Mouse (Mus musculus) left cerebral cortex, postnatal 25 days (tissue): ENCODE measurements at regions not wholly inside any gene's neighbourhood (a gene's known extent, or its start where the extent isn't known, plus 50 kb on each side); places are given as distances from the start of the nearest gene placed in this dataset.
A peak's percentile ranks its signal among the peaks of the same experiment; 100 is the strongest.

Experiments used
- DNase-seq, 2 experiments: peaks; one replicate each; pipeline ENCODE4 v3.0.0; 2022; ENCODE audit warnings: low spot score in 2 of 2, mixed read lengths in 1 of 2
- intact Hi-C: fragments of 180-260 bp; cut with DNase I; formaldehyde crosslinking; loops from one replicate; pipeline ENCODE4 v1.15.1; 2025

- intact Hi-C loops = no loop called here
- no peak for DNase-seq
Observed at GRCm38 (mm10) chr6:15865271-15865670, 144.8 kb downstream of the Mdfic start.

DNA sequence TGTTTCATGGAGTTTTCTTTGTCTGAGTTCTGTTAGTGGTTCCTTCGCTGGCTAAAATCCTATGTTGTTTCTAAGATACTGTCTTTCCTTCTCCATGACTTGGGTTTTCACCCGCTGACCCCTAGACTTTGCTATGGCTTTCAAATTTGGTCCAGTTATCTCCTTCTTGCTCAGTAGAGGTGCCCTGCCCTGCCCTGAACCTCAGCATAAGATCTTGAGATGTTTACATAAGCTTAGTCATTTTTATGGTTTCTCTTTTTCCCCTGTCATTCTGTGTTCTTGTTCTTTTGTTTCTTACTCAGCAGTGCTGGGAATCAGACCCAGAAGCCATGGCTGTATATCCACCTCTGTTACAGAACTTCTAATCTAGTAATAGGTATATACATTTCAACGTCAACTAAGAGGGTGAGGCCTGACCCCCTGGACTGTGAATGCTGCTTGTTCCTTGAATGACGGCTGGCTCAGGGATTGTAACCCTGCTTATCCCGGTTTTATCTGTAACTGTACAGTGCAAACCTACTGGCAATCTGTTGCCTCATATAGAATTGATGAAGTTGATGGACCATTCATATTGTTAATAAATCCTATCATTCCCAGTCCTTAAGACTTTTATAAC, 161.9 kb downstream of the Mdfic start:
- DNase-seq = no peak
- intact Hi-C loops = no loop called here

DNA sequence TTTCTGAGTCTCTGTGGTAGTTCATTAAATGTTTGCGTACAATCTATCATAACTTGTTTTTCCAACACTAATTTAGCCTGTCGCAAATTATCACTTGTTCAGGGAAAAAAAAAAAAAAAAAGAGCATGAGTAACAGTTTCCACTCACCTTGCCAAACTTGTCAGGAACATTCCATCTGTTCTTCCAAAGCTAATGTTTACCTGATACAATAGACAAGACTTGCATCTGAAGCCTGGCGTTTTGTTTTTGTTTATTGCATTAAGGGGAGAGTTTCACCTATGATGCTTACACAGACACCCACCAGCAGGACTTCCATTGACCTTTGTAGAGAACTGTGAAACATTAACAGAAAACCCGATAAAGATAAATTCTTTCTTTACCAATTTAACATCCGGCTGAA, 172.6 kb downstream of the Mdfic start:
- no peak for DNase-seq
- intact Hi-C loops = no loop called here

- intact Hi-C loops = no loop called here
Observed at GRCm38 (mm10) chr6:15900495-15900894, 180.0 kb downstream of the Mdfic start.

DNA sequence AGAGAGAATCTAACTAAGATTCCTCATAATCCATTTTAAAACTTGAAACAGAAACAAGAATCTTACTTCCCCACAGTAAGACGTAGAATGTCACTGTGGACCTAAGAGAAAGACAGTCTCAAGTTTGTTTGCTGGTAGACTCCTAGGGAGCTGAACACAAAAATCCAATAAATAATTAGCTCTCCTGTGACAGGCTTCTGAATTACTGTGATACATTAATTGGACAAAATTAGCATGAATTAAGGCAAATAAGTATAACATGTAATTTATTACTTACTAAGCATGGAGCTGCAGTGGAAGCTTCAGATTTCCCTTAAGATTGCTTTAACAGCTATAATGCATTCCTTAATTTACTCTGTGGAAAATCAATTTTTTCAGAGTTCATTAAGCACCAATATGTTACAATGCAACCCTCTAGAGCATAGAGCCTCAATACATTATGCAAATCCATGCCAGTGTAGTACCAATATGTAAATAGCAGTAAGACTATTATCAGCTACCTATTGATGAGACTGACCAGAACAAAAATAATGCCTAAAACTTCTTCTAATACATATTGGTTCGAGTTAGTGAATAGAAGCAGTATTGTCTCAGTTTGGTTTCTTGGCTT, 182.3 kb downstream of the Mdfic start:
- intact Hi-C loops = no loop called here
- no peak for DNase-seq

More at GRCm38 (mm10) chr6:15900495-15900894, 180.0 kb downstream of the Mdfic start:
- DNase-seq = no peak

DNA sequence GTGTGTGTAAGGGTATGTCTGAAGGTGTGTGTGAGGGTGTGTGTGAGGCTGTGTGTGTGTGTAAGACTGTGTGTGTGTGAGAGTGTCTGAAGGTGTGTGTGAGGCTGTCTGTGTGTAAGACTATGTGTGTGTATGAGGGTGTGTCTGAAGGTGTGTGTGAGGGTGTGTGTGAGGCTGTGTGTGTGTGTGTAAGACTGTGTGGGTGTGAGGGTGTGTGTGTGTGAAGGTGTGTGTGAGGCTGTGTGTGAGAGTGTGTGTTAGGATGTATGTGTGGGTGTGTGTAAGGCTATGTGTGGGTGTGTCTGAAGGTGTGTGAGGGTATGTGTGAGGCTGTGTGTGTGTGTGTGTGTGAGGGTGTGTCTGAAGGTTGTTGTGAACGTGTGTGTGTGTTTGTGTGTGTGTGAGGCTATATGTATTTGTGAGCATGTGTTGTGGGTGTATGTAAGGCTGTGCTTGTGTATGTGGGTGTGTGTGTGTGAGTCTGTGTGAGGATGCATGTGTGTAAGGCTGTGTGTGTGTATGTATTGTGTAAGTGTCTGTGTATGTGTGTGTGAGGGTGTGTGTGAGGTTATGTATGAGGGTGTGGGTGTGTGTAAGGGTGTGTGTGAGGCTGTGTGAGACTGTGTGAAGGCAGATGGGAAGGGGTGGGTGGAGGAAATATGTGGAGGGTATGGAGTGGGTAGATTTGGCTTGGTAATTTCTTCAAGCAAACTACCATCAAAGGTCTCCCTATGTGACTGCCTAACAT, 190.1 kb downstream of the Mdfic start:
- intact Hi-C loops = no loop called here
- no peak for DNase-seq

- intact Hi-C loops = no loop called here
Observed at GRCm38 (mm10) chr6:15929650-15930049, 209.2 kb downstream of the Mdfic start.

DNA sequence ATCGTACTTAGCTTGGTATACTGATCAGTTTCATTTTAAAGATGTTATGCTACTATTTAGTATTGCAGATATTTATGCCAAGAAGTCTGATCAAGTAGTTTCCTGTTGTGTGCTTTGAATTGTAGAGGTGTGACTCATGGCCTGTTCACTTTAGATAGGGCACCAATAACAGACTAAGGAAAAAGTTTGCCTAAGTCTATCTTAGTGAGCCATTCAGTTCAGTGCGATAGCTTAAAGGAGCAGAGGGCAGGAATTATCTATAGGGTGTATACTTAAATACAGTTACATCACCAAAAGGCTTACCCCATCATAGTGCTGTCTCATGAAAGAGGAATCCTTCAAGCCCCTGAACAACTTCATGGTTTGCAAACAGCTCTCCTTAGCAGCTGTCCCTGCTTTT, 229.8 kb downstream of the Mdfic start:
- intact Hi-C loops = no loop called here
- DNase-seq = no peak

More at GRCm38 (mm10) chr6:15929650-15930049, 209.2 kb downstream of the Mdfic start:
- no peak for DNase-seq

DNA sequence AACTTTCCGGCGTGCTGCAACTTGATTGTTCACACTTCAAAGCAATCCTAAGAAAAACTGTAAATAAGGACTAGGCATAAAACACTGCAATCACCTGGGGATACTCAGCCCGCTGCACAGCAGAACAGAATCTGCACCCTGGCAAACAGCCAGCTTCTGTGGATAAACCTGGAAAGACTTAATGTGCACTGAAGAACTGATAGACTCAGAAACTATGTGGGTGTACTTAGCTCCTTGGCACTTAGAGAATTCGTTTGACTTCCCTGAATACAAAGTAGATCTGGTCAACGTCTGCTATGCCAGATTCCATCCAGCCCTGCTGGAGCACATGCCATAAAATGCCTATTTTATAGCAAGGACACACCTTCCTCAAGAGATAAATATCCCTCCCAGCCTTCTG, 266.9 kb downstream of the Mdfic start:
- peak; percentile 3 to 21 for DNase-seq
- intact Hi-C loops = no loop called here
